ENCODE assay signal across 13 mouse cellular contexts in genomic region chr3:39705610-39706009, GRCm38 (mm10).
DNase-seq lines count a peak whose midpoint lies in the region; ATAC-seq and TF ChIP-seq lines count a peak whose summit lies in the region.
"Had no signal": no experiment of that assay in that cellular context is flagged by ENCODE, and none has a peak within 500 bp of the region (broad histone marks: within the 10 kb centered on the region; RNA-seq: fewer than 3 reads in every experiment).

No protein-coding gene starts in this region.

- no peaks in the 10 kb centered on the region for H3K27me3 ChIP-seq in kidney, adult 2 months (replicated peaks; ENCODE audit: control insufficient read depth, insufficient read depth, low read length)
- H3K27me3 ChIP-seq in midbrain, postnatal 0 days (ENCODE audit: insufficient read depth, low read length) = no peaks in the 10 kb centered on the region
- H3K27me3 ChIP-seq in midbrain, embryonic 11.5 days (ENCODE audit: control insufficient read depth, insufficient read depth, low read length) = no peaks in the 10 kb centered on the region
- H3K27me3 ChIP-seq in stomach, postnatal 0 days (ENCODE audit: control insufficient read depth, insufficient read depth, low read length) = no peaks in the 10 kb centered on the region
- H3K27me3 ChIP-seq: forebrain, embryonic 12.5 days; intestine, embryonic 15.5 days; neural tube, embryonic 12.5 days had no signal

- no peak overlapping the region for H3K4me3 ChIP-seq in kidney, adult 2 months (ENCODE audit: insufficient read depth, low read depth, low read length)
- no peak overlapping the region for H3K4me3 ChIP-seq in midbrain, postnatal 0 days (ENCODE audit: low read depth, low read length)
- H3K4me3 ChIP-seq in midbrain, embryonic 11.5 days (ENCODE audit: low read depth, low read length) = no peak overlapping the region
- H3K4me3 ChIP-seq in stomach, postnatal 0 days (ENCODE audit: low read depth, low read length) = no peak overlapping the region
- H3K4me3 ChIP-seq: embryonic facial prominence, embryonic 10.5 days; forebrain, embryonic 12.5 days; intestine, embryonic 15.5 days; neural tube, embryonic 12.5 days had no signal

- peak; percentile 4 for DNase-seq in CD4-positive, CD25-positive, alpha-beta regulatory T cell, adult 2 months (ENCODE audit: low read depth, low spot score)
- no peak for DNase-seq in kidney, adult 2 months
- no peak for DNase-seq in kidney, postnatal 10 days
- DNase-seq in midbrain, postnatal 0 days (ENCODE audit: low spot score) = no peak
- DNase-seq in midbrain, embryonic 11.5 days (ENCODE audit: low spot score, missing footprints) = no peak
- DNase-seq in stomach, postnatal 0 days (ENCODE audit: low spot score) = no peak
- no peak for DNase-seq in thymus, adult 18-20 months
- DNase-seq: heart, postnatal 10 days had no signal

- ATAC-seq in CD4-positive, CD25-positive, alpha-beta regulatory T cell, adult 4 months = no peak
- ATAC-seq in midbrain, postnatal 0 days (ENCODE audit: low FRiP score) = no peak
- no peak for ATAC-seq in midbrain, embryonic 11.5 days (ENCODE audit: low FRiP score)
- no peak for ATAC-seq in stomach, postnatal 0 days (ENCODE audit: low FRiP score, low TSS enrichment)
- ATAC-seq: intestine, embryonic 15.5 days had no signal

- H3K36me3 ChIP-seq in kidney, adult 2 months (ENCODE audit: control insufficient read depth, insufficient read depth, low read length) = no peaks in the 10 kb centered on the region
- H3K36me3 ChIP-seq in midbrain, postnatal 0 days (ENCODE audit: insufficient read depth, low read length) = no peaks in the 10 kb centered on the region
- H3K36me3 ChIP-seq in midbrain, embryonic 11.5 days (ENCODE audit: control insufficient read depth, insufficient read depth, low read length) = no peaks in the 10 kb centered on the region
- H3K36me3 ChIP-seq in stomach, postnatal 0 days (ENCODE audit: control insufficient read depth, insufficient read depth, low read length) = no peaks in the 10 kb centered on the region
- H3K36me3 ChIP-seq: embryonic facial prominence, embryonic 10.5 days; forebrain, embryonic 12.5 days; intestine, embryonic 15.5 days; neural tube, embryonic 12.5 days had no signal

- H3K9me3 ChIP-seq in midbrain, postnatal 0 days (ENCODE audit: low read length) = peaks cover 3% of the 10 kb centered on the region; the same call in 1 of the 2 replicates
- H3K9me3 ChIP-seq in midbrain, embryonic 11.5 days (ENCODE audit: control insufficient read depth, low read length) = no peaks in the 10 kb centered on the region; the same call in 1 of the 2 replicates
- no peaks in the 10 kb centered on the region for H3K9me3 ChIP-seq in stomach, postnatal 0 days (ENCODE audit: control insufficient read depth, low read length)
- H3K9me3 ChIP-seq: intestine, embryonic 15.5 days had no signal

- no peak overlapping the region for H3K4me2 ChIP-seq in midbrain, postnatal 0 days (ENCODE audit: low read depth, low read length, poor library complexity, severe bottlenecking)
- no peak overlapping the region for H3K4me2 ChIP-seq in midbrain, embryonic 11.5 days
- H3K4me2 ChIP-seq in stomach, postnatal 0 days (replicated peaks; ENCODE audit: low read depth) = no peak overlapping the region
- H3K4me2 ChIP-seq: forebrain, embryonic 12.5 days; intestine, embryonic 15.5 days; neural tube, embryonic 12.5 days had no signal

- H3K4me1 ChIP-seq in kidney, adult 2 months (ENCODE audit: control insufficient read depth, insufficient read depth, low read length) = no peaks in the 10 kb centered on the region
- no peaks in the 10 kb centered on the region for H3K4me1 ChIP-seq in midbrain, postnatal 0 days (ENCODE audit: insufficient read depth, low read length)
- H3K4me1 ChIP-seq in midbrain, embryonic 11.5 days (ENCODE audit: control insufficient read depth, insufficient read depth, low read length) = no peaks in the 10 kb centered on the region
- no peaks in the 10 kb centered on the region for H3K4me1 ChIP-seq in stomach, postnatal 0 days (replicated peaks; ENCODE audit: control insufficient read depth, insufficient read depth)
- H3K4me1 ChIP-seq: embryonic facial prominence, embryonic 10.5 days; forebrain, embryonic 12.5 days; intestine, embryonic 15.5 days; neural tube, embryonic 12.5 days had no signal

- 83% methylated on average over 1 of the region's 1 CpGs for WGBS in kidney, adult 2 months
- WGBS in midbrain, postnatal 0 days = 91% methylated on average over 1 of the region's 1 CpGs
- WGBS in midbrain, embryonic 11.5 days = 79% methylated on average over 1 of the region's 1 CpGs
- WGBS in stomach, postnatal 0 days = 78% methylated on average over 1 of the region's 1 CpGs

- no peak for TF ChIP-seq EP300 in stomach, postnatal 0 days (optimal IDR thresholded peaks at IDR 0.05)

- H3K9ac ChIP-seq in midbrain, postnatal 0 days (replicated peaks; ENCODE audit: low read length, poor library complexity, severe bottlenecking) = no peak overlapping the region
- H3K9ac ChIP-seq in midbrain, embryonic 11.5 days (ENCODE audit: low read length) = no peak overlapping the region
- H3K9ac ChIP-seq in stomach, postnatal 0 days (ENCODE audit: low read length) = no peak overlapping the region
- H3K9ac ChIP-seq: forebrain, embryonic 12.5 days; intestine, embryonic 15.5 days; neural tube, embryonic 12.5 days had no signal

- TF ChIP-seq CTCF in kidney, adult 2 months (conservative IDR thresholded peaks at IDR 0.05; ENCODE audit: insufficient read depth, insufficient read length, low read depth, low read length) = peak; percentile 59
- TF ChIP-seq CTCF in midbrain, postnatal 0 days (IDR thresholded peaks at IDR 0.05) = peak; percentile 45
- TF ChIP-seq CTCF in stomach, postnatal 0 days (IDR thresholded peaks at IDR 0.05; ENCODE audit: low read depth) = peak; percentile 55

- no peak for TF ChIP-seq POLR2A in kidney, adult 2 months (IDR thresholded peaks at IDR 0.05; ENCODE audit: low read depth, low read length)

- H3K27ac ChIP-seq in kidney, adult 2 months (ENCODE audit: insufficient read depth, low read depth, low read length) = no peak overlapping the region
- H3K27ac ChIP-seq in midbrain, postnatal 0 days (ENCODE audit: low read depth, low read length) = no peak overlapping the region
- no peak overlapping the region for H3K27ac ChIP-seq in midbrain, embryonic 11.5 days (ENCODE audit: low read depth, low read length)
- no peak overlapping the region for H3K27ac ChIP-seq in stomach, postnatal 0 days (replicated peaks)
- H3K27ac ChIP-seq: embryonic facial prominence, embryonic 10.5 days; forebrain, embryonic 12.5 days; intestine, embryonic 15.5 days; neural tube, embryonic 12.5 days had no signal
